Mouse (Mus musculus) MEL (cell line): Measurements from ENCODE around the gene Gm49416. TPM values are rescaled to one million over a fixed set of nuclear protein-coding genes. Genes with fewer than 3 reads are reported as not detected.
A peak's percentile ranks its signal among the peaks of the same experiment; 100 is the strongest.
"Not testable (repeated sequence)": the region's sequence is repeated elsewhere in the genome, so short reads cannot be mapped to it uniquely, and the experiment has no call there.

Source experiments
- DNase-seq: peaks from one replicate; pipeline ENCODE4 v3.0.0; 2011; ENCODE audit warnings: low read depth, low spot score
- H3K27ac ChIP-seq: 2 replicates; pipeline ENCODE4 v1.5.1; 2012; ENCODE audit warnings: low read depth, mild to moderate bottlenecking, control low read depth, low read length, moderate library complexity; ENCODE audit not compliant: control insufficient read depth
- H3K27me3 ChIP-seq, 2 experiments: fragments of 150-350 bp in 1 of 2; sonication (generic) in 1 of 2; 2 replicates each; pipeline ENCODE4 v1.6.1; 2012; ENCODE audit warnings: low read length in 2 of 2, mild to moderate bottlenecking in 2 of 2, improper control_type of control experiment in 1 of 2, moderate library complexity in 1 of 2; ENCODE audit not compliant: insufficient read depth in 2 of 2, control insufficient read depth in 1 of 2
- H3K36me3 ChIP-seq, 2 experiments: 2 replicates each; pipeline ENCODE4 v1.6.1; 2012 to 2014; ENCODE audit warnings: low read length in 2 of 2, improper control_type of control experiment in 1 of 2, inconsistent platforms in 1 of 2, mild to moderate bottlenecking in 1 of 2; ENCODE audit not compliant: insufficient read depth in 2 of 2, control insufficient read depth in 1 of 2
- H3K4me1 ChIP-seq, 2 experiments: fragments of 150-350 bp in 1 of 2; sonication (generic) in 1 of 2; 2 replicates each; pipeline ENCODE4 v1.6.1; 2012; ENCODE audit warnings: low read length in 2 of 2, improper control_type of control experiment in 1 of 2, mild to moderate bottlenecking in 1 of 2; ENCODE audit not compliant: insufficient read depth in 2 of 2, control insufficient read depth in 1 of 2
- H3K4me3 ChIP-seq, 2 experiments: fragments of 150-350 bp in 1 of 2; sonication (generic) in 1 of 2; 2 replicates each; pipeline ENCODE4 v1.5.1; 2012; ENCODE audit warnings: low read depth in 2 of 2, low read length in 2 of 2, mild to moderate bottlenecking in 2 of 2, moderate library complexity in 2 of 2, control low read depth in 1 of 2, improper control_type of control experiment in 1 of 2; ENCODE audit not compliant: control insufficient read depth in 1 of 2, insufficient read depth in 1 of 2
- H3K79me2 ChIP-seq: 2 replicates; pipeline ENCODE4 v1.6.1; 2012; ENCODE audit warnings: mild to moderate bottlenecking, low read length, moderate library complexity; ENCODE audit not compliant: control insufficient read depth, poor library complexity, insufficient read depth
- H3K9ac ChIP-seq: 2 replicates; pipeline ENCODE4 v1.6.1; 2012; ENCODE audit warnings: low read depth, mild to moderate bottlenecking, control low read depth, low read length, moderate library complexity; ENCODE audit not compliant: control insufficient read depth, poor library complexity, severe bottlenecking
- H3K9me3 ChIP-seq: fragments of 150-350 bp; sonication (generic); replicated peaks from 2 replicates; pipeline ENCODE4 v1.6.1; 2012; ENCODE audit warnings: mild to moderate bottlenecking, low read length, improper control_type of control experiment, moderate library complexity; ENCODE audit not compliant: insufficient read depth
- BHLHE40 ChIP-seq: IDR thresholded peaks from 2 replicates; pipeline ENCODE4 v1.6.1; 2012; ENCODE audit warnings: low read depth, mild to moderate bottlenecking, inconsistent platforms, low read length, improper control_type of control experiment, borderline replicate concordance
- CHD1 ChIP-seq: IDR thresholded peaks from 2 replicates; pipeline ENCODE4 v1.6.1; 2012; ENCODE audit warnings: low read depth, mild to moderate bottlenecking, inconsistent platforms, low read length, improper control_type of control experiment
- CTCF ChIP-seq, 3 experiments: IDR thresholded peaks in 2 of 3; conservative IDR thresholded peaks in 1 of 3; 2 replicates each; pipeline ENCODE4 v1.5.1; 2011 to 2012; ENCODE audit warnings: low read length in 3 of 3, low read depth in 2 of 3, mild to moderate bottlenecking in 2 of 3, improper control_type of control experiment in 1 of 3, inconsistent platforms in 1 of 3, mixed read lengths in 1 of 3, moderate library complexity in 1 of 3; ENCODE audit not compliant: control insufficient read depth in 1 of 3, insufficient read depth in 1 of 3, poor library complexity in 1 of 3, severe bottlenecking in 1 of 3
- E2F4 ChIP-seq: IDR thresholded peaks from 2 replicates; pipeline ENCODE4 v1.6.1; 2011; ENCODE audit warnings: low read depth, low read length, improper control_type of control experiment, borderline replicate concordance
- ELF1 ChIP-seq: IDR thresholded peaks from 2 replicates; pipeline ENCODE4 v1.6.1; 2014; ENCODE audit warnings: low read depth, mild to moderate bottlenecking, inconsistent platforms, low read length, improper control_type of control experiment, moderate library complexity
- ETS1 ChIP-seq: IDR thresholded peaks from 2 replicates; pipeline ENCODE4 v1.6.1; 2012; ENCODE audit warnings: low read depth, mild to moderate bottlenecking, inconsistent platforms, low read length, improper control_type of control experiment, moderate library complexity
- HCFC1 ChIP-seq: IDR thresholded peaks from 2 replicates; pipeline ENCODE4 v1.6.1; 2012; ENCODE audit warnings: low read depth, mild to moderate bottlenecking, inconsistent platforms, low read length, improper control_type of control experiment, moderate library complexity
- JUND ChIP-seq: IDR thresholded peaks from 2 replicates; pipeline ENCODE4 v1.6.1; 2011; ENCODE audit warnings: low read depth, mild to moderate bottlenecking, improper control_type of control experiment, low read length
- KAT2A ChIP-seq: conservative IDR thresholded peaks from 2 replicates; pipeline ENCODE4 v1.6.1; 2012; ENCODE audit warnings: low read depth, low read length, improper control_type of control experiment, inconsistent platforms
- MAX ChIP-seq: IDR thresholded peaks from 2 replicates; pipeline ENCODE4 v1.6.1; 2011; ENCODE audit warnings: low read length, improper control_type of control experiment
- MAZ ChIP-seq: IDR thresholded peaks from 2 replicates; pipeline ENCODE4 v1.6.1; 2012; ENCODE audit warnings: low read depth, mild to moderate bottlenecking, inconsistent platforms, low read length, improper control_type of control experiment
- MYC ChIP-seq: IDR thresholded peaks from 2 replicates; pipeline ENCODE4 v1.6.1; 2011; ENCODE audit warnings: low read depth, mild to moderate bottlenecking, low read length, improper control_type of control experiment, moderate library complexity
- NELFE ChIP-seq: IDR thresholded peaks from 2 replicates; pipeline ENCODE4 v1.6.1; 2011; ENCODE audit warnings: low read depth, low read length, improper control_type of control experiment
- NRF1 ChIP-seq: IDR thresholded peaks from 2 replicates; pipeline ENCODE4 v1.6.1; 2014; ENCODE audit warnings: low read depth, mild to moderate bottlenecking, inconsistent platforms, low read length, improper control_type of control experiment, moderate library complexity; ENCODE audit not compliant: poor library complexity, insufficient read depth, severe bottlenecking
- POLR2A ChIP-seq, 2 experiments: IDR thresholded peaks; 2 replicates each; pipeline ENCODE4 v1.6.1; 2011 to 2012; ENCODE audit warnings: low read length in 2 of 2, mild to moderate bottlenecking in 2 of 2, control low read depth in 1 of 2, improper control_type of control experiment in 1 of 2, low read depth in 1 of 2, moderate library complexity in 1 of 2; ENCODE audit not compliant: control insufficient read depth in 1 of 2, insufficient read depth in 1 of 2, poor library complexity in 1 of 2
- POLR2AphosphoS2 ChIP-seq: IDR thresholded peaks from 2 replicates; pipeline ENCODE4 v1.6.1; 2011; ENCODE audit warnings: low read length, improper control_type of control experiment
- POLR2AphosphoS5 ChIP-seq: IDR thresholded peaks from 2 replicates; pipeline ENCODE4 v1.6.1; 2012; ENCODE audit warnings: low read depth, borderline replicate concordance, mild to moderate bottlenecking, inconsistent platforms, low read length, moderate library complexity, mixed read lengths
- SIN3A ChIP-seq: IDR thresholded peaks from 2 replicates; pipeline ENCODE4 v1.6.1; 2012; ENCODE audit warnings: low read length, improper control_type of control experiment, inconsistent platforms
- TBP ChIP-seq: IDR thresholded peaks from 2 replicates; pipeline ENCODE4 v1.8.0; 2011; ENCODE audit warnings: low read depth, low read length, improper control_type of control experiment
- TCF12 ChIP-seq: IDR thresholded peaks from 2 replicates; pipeline ENCODE4 v1.6.1; 2014; ENCODE audit warnings: low read depth, mild to moderate bottlenecking, inconsistent platforms, low read length, improper control_type of control experiment, moderate library complexity
- UBTF ChIP-seq: IDR thresholded peaks from 2 replicates; pipeline ENCODE4 v1.6.1; 2012; ENCODE audit warnings: low read depth, mild to moderate bottlenecking, inconsistent platforms, low read length, improper control_type of control experiment, moderate library complexity, borderline replicate concordance; ENCODE audit not compliant: insufficient read depth
- USF1 ChIP-seq: IDR thresholded peaks from 2 replicates; pipeline ENCODE4 v1.6.1; 2014; ENCODE audit warnings: low read depth, mild to moderate bottlenecking, inconsistent platforms, low read length, improper control_type of control experiment, moderate library complexity
- USF2 ChIP-seq, 2 experiments: IDR thresholded peaks; 2 replicates each; pipeline ENCODE4 v1.6.1; 2011 to 2012; ENCODE audit warnings: improper control_type of control experiment in 2 of 2, low read length in 2 of 2, borderline replicate concordance in 1 of 2, inconsistent platforms in 1 of 2, low read depth in 1 of 2, mild to moderate bottlenecking in 1 of 2; ENCODE audit not compliant: insufficient read depth in 1 of 2
- ZKSCAN1 ChIP-seq: IDR thresholded peaks from 2 replicates; pipeline ENCODE4 v1.6.1; 2012; ENCODE audit warnings: low read depth, mild to moderate bottlenecking, inconsistent platforms, low read length, improper control_type of control experiment, moderate library complexity
- ZMIZ1 ChIP-seq: IDR thresholded peaks from 2 replicates; pipeline ENCODE4 v1.6.1; 2012; ENCODE audit warnings: low read depth, mild to moderate bottlenecking, inconsistent platforms, low read length, improper control_type of control experiment, moderate library complexity
- ZNF384 ChIP-seq: IDR thresholded peaks from 2 replicates; pipeline ENCODE4 v1.6.1; 2012; ENCODE audit warnings: low read depth, mild to moderate bottlenecking, inconsistent platforms, low read length, improper control_type of control experiment
- polyA plus RNA-seq, 2 experiments: library from polyadenylated mRNA; stranded (reverse) in 1 of 2; unstranded in 1 of 2; fragments of >175 nt in 1 of 2; fragments of >200 nt in 1 of 2; gene quantifications; 2 replicates each; pipeline versions ENCODE4 v1.2.1 to v1.2.4; 2012; ENCODE audit warnings: low replicate concordance in 2 of 2, low read depth in 1 of 2; ENCODE audit not compliant: insufficient read length in 2 of 2, insufficient read depth in 1 of 2, missing spikeins in 1 of 2
- total RNA-seq: library from RNA; depleted of rRNA; stranded (reverse); fragments of 300-350 nt; gene quantifications from 2 replicates; pipeline ENCODE4 v1.2.3, GENCODE M21; 2012

The Gm49416 gene
- total and polyA plus RNA-seq, 3 experiments: 0.77 to 31.2 TPM; not detected in 1

DNA sequence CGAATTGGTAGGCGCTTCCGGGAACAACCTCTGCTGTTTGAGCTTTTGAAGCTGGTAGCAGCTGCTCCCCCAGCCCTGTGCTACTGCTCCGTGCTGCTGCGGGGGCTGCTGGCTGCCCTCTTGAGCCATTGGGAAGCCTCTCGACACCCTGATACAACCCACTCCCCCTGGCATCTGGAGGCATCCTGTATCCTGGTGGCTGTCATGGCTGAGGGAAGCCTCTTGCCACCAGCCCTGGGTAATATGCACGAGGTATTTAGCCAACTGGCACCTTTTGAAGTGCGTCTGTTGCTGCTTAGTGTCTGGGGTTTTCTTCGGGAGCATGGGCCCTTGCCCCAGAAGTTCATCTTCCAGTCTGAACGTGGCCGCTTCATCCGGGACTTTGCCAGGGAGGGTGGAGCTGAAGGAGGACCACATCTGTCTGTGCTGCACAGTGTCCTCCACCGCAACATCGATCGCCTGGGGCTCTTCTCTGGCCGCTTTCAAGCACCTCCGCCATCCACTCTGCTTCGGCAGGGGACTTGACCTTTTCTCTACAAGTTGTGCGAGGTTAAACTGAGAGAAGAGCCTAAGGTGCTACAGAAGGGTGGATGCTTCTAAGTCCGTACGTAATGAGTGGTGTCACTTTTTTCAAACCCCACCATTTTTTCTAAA lies 8.6 kb downstream of the Gm49416 start:
- peak; percentile 76 for DNase-seq
- peaks cover 51% of the 10 kb centered on the region for H3K79me2 ChIP-seq
- not testable (repeated sequence) for H3K9me3 ChIP-seq, H3K27me3 ChIP-seq
- H3K27ac ChIP-seq: peak overlapping the region; percentile 96
- peaks cover 0 to 32% of the 10 kb centered on the region in 2 experiments; a peak in 2 of 4 replicates for H3K36me3 ChIP-seq
- peak overlapping the region; percentile 14 to 48 for H3K4me3 ChIP-seq
- peak overlapping the region; percentile 81 for H3K9ac ChIP-seq
- peaks cover 5 to 21% of the 10 kb centered on the region in 2 experiments; a peak in 3 of 4 replicates for H3K4me1 ChIP-seq
- peak; percentile 16; the same call in 1 of the 2 replicates for TF ChIP-seq MAX
- TF ChIP-seq ELF1: 0 out of 2 replicates have a peak, but pooled peaks have one; percentile 38
- 0 out of 2 replicates have a peak, but pooled peaks have one; percentile 44 for TF ChIP-seq UBTF
- TF ChIP-seq POLR2A (IDR thresholded peaks at IDR 0.05; ENCODE audit: control insufficient read depth in 1 of 2, insufficient read depth in 1 of 2, low read depth in 1 of 2, low read length in 2 of 2, poor library complexity in 1 of 2): 0 out of 4 replicates have a peak, but pooled peaks of 1 of the 2 experiments have one; percentile 34

DNA sequence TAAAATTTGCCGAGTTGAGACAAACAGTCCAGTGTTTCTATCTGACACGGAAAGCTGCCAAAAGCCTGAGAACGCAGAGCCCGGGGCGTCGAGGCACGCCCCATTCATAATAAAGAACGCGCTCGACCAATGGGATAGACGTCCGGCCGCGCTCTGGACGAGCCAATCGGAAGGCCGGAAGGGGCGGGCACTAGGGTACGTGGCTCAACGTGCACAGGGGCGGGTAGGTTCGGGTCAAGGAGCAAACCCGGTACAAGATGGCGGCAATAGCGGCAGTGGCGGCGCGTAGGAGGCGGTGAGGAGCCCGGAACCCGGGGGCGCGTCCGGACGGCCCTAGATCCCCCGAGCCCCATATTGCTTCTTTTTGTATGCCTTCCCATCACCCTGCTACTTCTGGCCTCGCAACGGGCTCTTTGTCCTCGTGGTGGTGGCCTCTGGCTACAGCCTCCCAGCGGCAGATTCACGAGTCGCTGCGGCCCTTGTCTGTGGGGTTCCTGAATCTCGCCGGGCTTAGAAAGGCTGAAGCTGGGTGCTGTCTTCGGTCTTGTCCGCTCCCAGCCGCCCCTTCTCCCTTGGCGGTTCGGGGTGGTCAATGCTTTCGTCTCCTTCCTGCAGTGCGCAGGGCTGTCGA lies 9.3 kb downstream of the Gm49416 start, which contains the start of gene Ganab:
Gene Ganab, plus strand, starts transcription at position 207 of the 631 bp plus-strand sequence.
- Histone ChIP-seq H3K27me3 (no peaks in the 10 kb centered on the region), H3K27ac (peak within 1 kb of the TSS; percentile 96), H3K4me3 (peak within 1 kb of the TSS; percentile 75 to 79), H3K9me3 (no peaks in the 10 kb centered on the region), H3K79me2 (peaks cover 50% of the 10 kb centered on the region), H3K9ac (peak within 1 kb of the TSS; percentile 96), H3K4me1 (peaks cover 5 to 21% of the 10 kb centered on the region in 2 experiments; a peak in 3 of 4 replicates)
- peak; percentile 98 for DNase-seq
- TF ChIP-seq USF2 (IDR thresholded peaks at IDR 0.05; ENCODE audit: borderline replicate concordance in 1 of 2, insufficient read depth in 1 of 2, low read depth in 1 of 2, low read length in 2 of 2) (no peak), USF1 (0 out of 2 replicates have a peak, but pooled peaks have one; percentile 16), BHLHE40 (no peak), ETS1 (peak; percentile 30; the same call in 1 of the 2 replicates), ZKSCAN1 (no peak), POLR2AphosphoS2 (peak; percentile 97), NELFE (peak; percentile 80), MYC (peak; percentile 31; the same call in 1 of the 2 replicates), KAT2A (peak; percentile 67; the same call in 1 of the 2 replicates), POLR2AphosphoS5 (no peak), MAX (0 out of 2 replicates have a peak, but pooled peaks have one; percentile 57), E2F4 (0 out of 2 replicates have a peak, but pooled peaks have one; percentile 35), ELF1 (peak; percentile 76), TBP (peak; percentile 83), CHD1 (no peak), JUND (no peak), TCF12 (peak; percentile 75), POLR2A (IDR thresholded peaks at IDR 0.05; ENCODE audit: control insufficient read depth in 1 of 2, insufficient read depth in 1 of 2, low read depth in 1 of 2, low read length in 2 of 2, poor library complexity in 1 of 2) (peak; percentile 64 to 88), MAZ (0 out of 2 replicates have a peak, but pooled peaks have one; percentile 54), NRF1 (peak; percentile 31; the same call in 1 of the 2 replicates), CTCF (IDR thresholded peaks at IDR 0.05 in 2 of 3, conservative IDR thresholded peaks at IDR 0.05 in 1 of 3; ENCODE audit: control insufficient read depth in 1 of 3, insufficient read depth in 1 of 3, low read depth in 2 of 3, low read length in 3 of 3, poor library complexity in 1 of 3, severe bottlenecking in 1 of 3) (no peak), ZNF384 (no peak), HCFC1 (peak; percentile 88), SIN3A (peak; percentile 72), ZMIZ1 (peak; percentile 78; the same call in 1 of the 2 replicates)
- TF ChIP-seq, all 39 proteins: peak for 17
- H3K36me3 ChIP-seq: peaks cover under 1 to 32% of the 10 kb centered on the region in 2 experiments; a peak in 2 of 4 replicates
